Mouse (Mus musculus) bone marrow macrophage, adult 2 months (primary cell): ENCODE measurements around the gene Fam25c. TPM values are rescaled to one million over a fixed set of nuclear protein-coding genes. Genes with fewer than 3 reads are reported as not detected.

Source experiments
- H3K27ac ChIP-seq: 2 replicates; pipeline ENCODE4 v1.5.1; 2012; ENCODE audit warnings: low read depth, low read length; ENCODE audit not compliant: insufficient read depth
- H3K4me1 ChIP-seq: 2 replicates; pipeline ENCODE4 v1.6.1; 2012; ENCODE audit warnings: low read length; ENCODE audit not compliant: control insufficient read depth, insufficient read depth
- H3K4me3 ChIP-seq: 2 replicates; pipeline ENCODE4 v1.5.1; 2012; ENCODE audit warnings: mild to moderate bottlenecking, low read length, moderate library complexity; ENCODE audit not compliant: insufficient read depth
- CTCF ChIP-seq: IDR thresholded peaks from 2 replicates; pipeline ENCODE4 v1.5.1; 2012; ENCODE audit warnings: low read depth, mild to moderate bottlenecking, low read length, moderate library complexity
- POLR2A ChIP-seq: IDR thresholded peaks from 2 replicates; pipeline ENCODE4 v1.6.1; 2012; ENCODE audit warnings: mild to moderate bottlenecking, low read depth, low read length, borderline replicate concordance
- polyA plus RNA-seq: library from polyadenylated mRNA; stranded (reverse); fragments of >200 nt; gene quantifications from 2 replicates; pipeline ENCODE4 v1.2.4, GENCODE M21; 2012; ENCODE audit not compliant: missing spikeins, insufficient read depth, insufficient read length

The Fam25c gene
- polyA plus RNA-seq, 1 experiment, result not detected

DNA sequence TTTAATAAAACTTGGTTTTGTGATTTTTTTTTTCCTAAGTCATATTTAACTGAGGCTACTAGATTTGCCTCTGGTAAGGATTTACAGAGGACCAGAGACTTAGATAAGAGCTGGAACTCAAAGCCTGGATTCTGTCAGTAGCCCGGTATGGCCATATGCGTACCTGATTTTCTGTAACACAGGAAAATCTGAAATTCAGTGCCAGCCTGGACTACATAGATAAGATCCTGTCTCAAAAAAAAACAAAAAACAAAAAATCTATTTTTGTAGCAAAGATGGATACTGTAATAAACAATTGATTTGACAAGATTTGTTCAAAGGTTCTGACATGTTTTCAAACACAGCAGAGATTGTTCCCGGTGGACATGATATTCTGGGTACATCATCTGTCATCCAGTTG lies 41.6 kb downstream of the Fam25c start:
- H3K4me3 ChIP-seq, result no peak overlapping the region
- peaks cover 14% of the 10 kb centered on the region for H3K4me1 ChIP-seq
- no peak overlapping the region for H3K27ac ChIP-seq
- TF ChIP-seq CTCF, result no peak
- no peak for TF ChIP-seq POLR2A

DNA sequence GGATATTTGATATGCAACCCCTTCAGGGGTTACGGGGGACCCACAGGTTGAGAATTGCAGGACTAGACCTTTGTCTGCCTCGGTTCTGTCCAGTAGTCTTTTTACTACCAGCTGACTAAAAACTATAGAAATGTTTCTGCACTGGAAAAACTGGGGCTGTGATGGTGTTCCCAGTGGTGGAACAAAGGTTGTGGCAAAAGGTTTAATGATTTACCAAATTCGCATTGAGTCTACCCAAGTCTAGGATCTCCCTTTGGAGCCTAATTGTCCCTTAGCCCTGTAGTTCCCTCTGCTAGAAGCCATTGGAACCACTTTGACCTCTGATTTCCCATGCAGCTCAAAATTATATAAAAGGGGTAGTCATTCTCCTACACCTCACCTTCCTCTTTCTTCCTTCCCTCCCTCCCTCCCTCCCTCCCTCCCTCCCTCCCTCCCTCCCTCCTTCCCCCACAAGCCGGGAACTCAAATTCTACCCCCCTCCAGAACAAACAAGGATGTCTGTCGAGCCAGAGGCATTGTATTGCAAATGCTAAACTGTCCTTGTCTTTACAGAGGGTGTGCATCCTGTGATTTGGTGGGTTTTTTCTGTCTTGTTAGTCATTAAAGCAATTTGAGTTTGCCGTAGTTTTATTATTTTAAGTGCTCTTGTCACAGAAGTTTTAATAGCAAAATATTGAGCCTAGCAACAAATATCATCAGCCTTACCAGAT lies 42.7 kb downstream of the Fam25c start:
- peak overlapping the region; percentile 54 for H3K4me3 ChIP-seq
- H3K27ac ChIP-seq, result peak overlapping the region; percentile 31
- H3K4me1 ChIP-seq, result peaks cover 13% of the 10 kb centered on the region
- TF ChIP-seq POLR2A (no peak), CTCF (no peak)

DNA sequence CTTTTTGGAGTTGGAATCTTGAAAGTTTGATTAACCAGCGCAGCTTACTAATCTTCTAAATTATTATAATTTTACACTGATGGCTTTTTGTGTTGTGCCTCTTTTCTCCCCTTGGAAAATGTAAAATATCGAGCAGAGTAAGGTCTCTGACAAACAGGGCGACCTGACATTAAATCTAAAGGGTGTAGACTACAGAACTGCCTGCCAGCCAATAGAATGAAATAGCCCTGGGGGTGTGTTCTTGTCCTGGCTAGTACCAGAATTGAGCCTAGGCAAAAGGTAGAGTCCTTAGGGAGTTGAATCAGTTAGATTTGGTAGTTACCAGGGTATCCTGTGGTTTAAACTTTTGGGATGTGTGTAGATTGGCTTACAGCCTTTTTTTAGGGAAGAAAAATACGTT lies 43.5 kb downstream of the Fam25c start:
- H3K27ac ChIP-seq, result peak overlapping the region; percentile 84; the same call in 1 of the 2 replicates
- TF ChIP-seq POLR2A, result no peak
- TF ChIP-seq CTCF, result no peak

DNA sequence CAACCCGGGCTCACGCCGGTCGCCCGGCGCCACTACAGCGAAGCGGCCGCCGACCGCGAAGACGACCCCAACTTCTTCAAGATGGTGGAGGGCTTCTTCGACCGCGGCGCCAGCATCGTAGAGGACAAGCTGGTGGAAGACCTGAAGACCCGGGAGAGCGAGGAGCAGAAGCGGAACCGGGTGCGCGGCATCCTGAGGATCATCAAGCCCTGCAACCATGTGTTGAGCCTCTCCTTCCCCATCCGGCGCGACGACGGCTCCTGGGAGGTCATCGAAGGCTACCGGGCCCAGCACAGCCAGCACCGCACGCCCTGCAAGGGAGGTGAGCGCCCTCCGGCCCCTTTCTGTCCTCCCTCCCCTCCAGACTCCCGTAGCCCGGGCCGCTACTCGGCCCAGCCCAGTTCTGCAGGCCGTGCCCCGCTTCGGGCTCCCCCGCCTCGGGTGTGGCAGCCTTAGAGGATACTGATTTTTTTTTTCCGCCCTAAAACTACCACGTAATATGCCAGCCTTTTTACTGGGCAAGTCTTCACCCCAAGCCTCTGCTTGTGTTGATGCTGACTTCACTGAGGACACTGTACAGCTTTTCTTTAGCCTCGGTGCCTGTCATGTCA lies 44.1 kb downstream of the Fam25c start:
- TF ChIP-seq CTCF, result no peak
- TF ChIP-seq POLR2A, result no peak
- H3K4me3 ChIP-seq, result peak overlapping the region; percentile 88
- H3K4me1 ChIP-seq, result peaks cover 16% of the 10 kb centered on the region
- H3K27ac ChIP-seq, result peak overlapping the region; percentile 84

More for the DNA sequence above, 43.5 kb downstream of the Fam25c start:
- peak overlapping the region; percentile 88 for H3K4me3 ChIP-seq
- peaks cover 16% of the 10 kb centered on the region for H3K4me1 ChIP-seq

DNA sequence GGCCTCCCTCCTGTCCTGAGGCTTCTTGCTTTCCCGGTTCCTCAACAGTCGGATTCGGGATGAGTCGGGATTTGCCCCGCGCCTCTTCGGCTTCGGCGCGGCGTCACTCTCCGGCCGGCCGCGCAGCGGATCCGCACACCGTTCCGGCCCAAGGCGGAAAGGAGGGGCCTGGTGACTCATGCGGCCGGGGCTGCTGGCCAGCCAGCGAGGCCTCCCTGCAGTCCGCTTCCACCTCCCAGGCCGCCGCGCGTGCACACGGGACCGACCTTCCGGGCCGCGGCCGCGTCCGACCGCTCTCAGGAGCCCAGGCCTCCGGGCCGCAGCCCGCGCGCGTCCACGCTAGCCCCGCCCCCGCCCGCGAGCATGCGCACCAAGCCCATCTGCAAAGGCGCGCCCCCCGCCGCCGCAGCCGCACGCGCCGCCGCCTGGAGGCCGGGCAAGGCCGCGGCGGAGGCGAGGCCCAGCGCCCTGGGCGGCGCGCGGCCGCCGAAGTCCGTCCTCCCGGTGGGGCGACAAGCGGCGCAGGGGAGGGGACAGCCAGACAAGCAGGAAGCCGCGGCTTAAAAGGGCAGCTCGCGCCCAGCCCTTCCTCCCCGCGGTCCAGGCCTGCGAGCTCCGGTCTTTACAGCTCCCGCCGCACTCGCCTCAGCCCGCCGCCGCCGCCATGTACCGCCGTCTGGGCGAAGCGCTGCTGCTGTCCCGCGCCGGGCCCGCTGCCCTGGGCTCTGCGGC lies 44.8 kb downstream of the Fam25c start, which contains the start of the genes Shld2 and Glud1:
Gene Shld2, minus strand, starts transcription at position 260 of the 732 bp plus-strand sequence.
Gene Glud1, plus strand, starts transcription at position 494 of the 732 bp plus-strand sequence.
- no peak for TF ChIP-seq CTCF
- TF ChIP-seq POLR2A, result no peak
- Histone ChIP-seq H3K4me3 (peak within 1 kb of the TSS; percentile 93), H3K27ac (peak within 1 kb of the TSS; percentile 96), H3K4me1 (peaks cover 18% of the 10 kb centered on the region)

DNA sequence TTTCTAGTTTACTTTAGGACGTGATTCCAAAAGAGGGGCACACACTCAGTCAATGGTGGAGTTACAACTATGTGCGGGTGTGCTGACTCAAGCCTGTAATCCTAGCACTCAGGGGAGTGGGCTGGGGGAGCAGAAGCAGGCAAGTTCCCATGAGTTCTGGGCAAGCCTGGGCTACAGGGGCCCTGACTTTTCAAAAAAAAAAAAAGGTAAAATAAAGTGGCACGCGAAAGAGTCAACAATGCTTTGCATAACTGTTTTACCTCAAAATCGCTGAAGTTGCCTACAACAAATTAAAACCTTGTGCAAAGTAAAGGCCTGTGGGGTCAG lies 45.4 kb downstream of the Fam25c start:
- Histone ChIP-seq H3K4me1 (peaks cover 18% of the 10 kb centered on the region), H3K27ac (peak overlapping the region; percentile 96), H3K4me3 (peak overlapping the region; percentile 93)
- no peak for TF ChIP-seq POLR2A
- TF ChIP-seq CTCF, result no peak

DNA sequence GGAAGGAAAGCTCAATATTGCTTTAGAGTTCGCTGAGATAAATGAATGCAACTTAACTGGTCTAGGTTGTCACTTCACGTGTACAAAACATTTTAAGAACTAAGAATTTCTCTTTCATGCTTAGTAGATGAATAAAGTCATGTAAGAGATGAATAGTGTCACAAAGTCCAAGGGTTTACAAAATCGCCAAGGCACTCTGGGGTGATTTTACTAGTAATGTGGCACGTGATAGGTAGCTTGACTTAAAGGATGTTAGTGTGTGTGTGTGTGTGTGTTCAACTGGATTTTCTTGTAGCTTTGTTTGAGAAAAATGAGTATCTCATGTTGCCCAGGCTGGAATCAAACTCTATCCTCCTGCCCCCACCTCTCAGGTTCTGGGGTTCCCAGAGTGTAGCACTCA lies 46.0 kb downstream of the Fam25c start:
- TF ChIP-seq CTCF (no peak), POLR2A (no peak)
- Histone ChIP-seq H3K27ac (no peak overlapping the region), H3K4me1 (peaks cover 19% of the 10 kb centered on the region), H3K4me3 (no peak overlapping the region)

DNA sequence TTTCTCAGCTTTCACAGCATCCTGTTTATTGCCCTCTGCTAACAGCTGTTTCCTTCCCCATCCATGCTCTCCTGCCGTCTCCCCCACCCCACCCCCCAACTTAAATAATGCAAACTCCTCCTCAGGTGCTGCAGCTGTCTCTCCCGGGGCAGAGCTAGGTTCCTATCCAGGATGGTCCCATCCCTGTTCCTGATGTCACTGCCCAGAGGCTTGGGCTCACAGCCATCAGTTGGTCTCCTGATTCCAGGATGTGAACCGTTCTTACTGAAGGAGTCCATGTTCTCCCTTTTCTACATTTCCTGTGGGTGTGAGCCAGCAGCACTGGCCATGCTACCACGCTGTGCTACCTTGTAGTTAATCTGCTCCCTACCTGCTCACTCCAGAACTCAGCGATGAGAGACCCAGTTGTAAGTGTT lies 52.0 kb downstream of the Fam25c start:
- Histone ChIP-seq H3K27ac (no peak overlapping the region), H3K4me1 (peaks cover 20% of the 10 kb centered on the region), H3K4me3 (no peak overlapping the region)
- no peak for TF ChIP-seq POLR2A
- TF ChIP-seq CTCF, result no peak

DNA sequence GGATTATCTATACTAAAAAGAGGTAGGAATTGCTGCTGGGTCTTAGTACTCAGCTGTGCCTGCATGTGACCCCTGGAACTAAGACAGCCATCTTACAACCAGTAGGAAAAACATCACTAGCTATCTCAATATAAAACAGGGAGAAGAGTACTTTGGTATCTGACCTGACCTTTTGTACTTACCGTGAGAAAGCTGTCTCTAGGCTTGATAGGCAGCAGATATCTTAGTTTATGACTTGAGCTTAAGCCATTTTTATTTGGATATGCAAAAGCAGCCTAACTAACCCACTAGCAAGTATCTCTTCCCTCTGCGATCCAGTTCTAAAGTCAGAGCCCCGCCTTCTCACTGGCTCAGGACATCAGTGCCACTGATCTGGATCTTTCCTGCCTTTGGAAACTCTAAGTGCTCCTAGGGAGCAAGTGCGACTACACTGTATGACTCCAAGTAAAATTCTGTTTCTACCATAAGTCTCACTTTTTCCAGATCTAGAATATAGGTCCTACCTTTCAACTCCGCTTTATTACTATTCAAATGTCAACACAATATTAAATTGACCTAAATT lies 52.5 kb downstream of the Fam25c start:
- Histone ChIP-seq H3K4me1 (peaks cover 21% of the 10 kb centered on the region), H3K27ac (no peak overlapping the region), H3K4me3 (no peak overlapping the region)
- no peak for TF ChIP-seq CTCF
- no peak for TF ChIP-seq POLR2A

Other genes with a start within 250 kb of the Fam25c start
- gene Npy4r, start 202.9 kb downstream of the Fam25c start, polyA plus RNA-seq, result not detected in 2 replicates
- not detected in 2 replicates for gene Gprin2, start 153.8 kb downstream of the Fam25c start, polyA plus RNA-seq
- not detected in 2 replicates for gene Syt15, start 135.8 kb downstream of the Fam25c start, polyA plus RNA-seq
- gene Shld2, start 44.9 kb downstream of the Fam25c start, polyA plus RNA-seq, result 5.0 and 7.1 TPM in 2 replicates
- 181 and 197 TPM in 2 replicates for gene Glud1, start 44.7 kb downstream of the Fam25c start, polyA plus RNA-seq
- not detected in 2 replicates for gene Sncg, start 19.4 kb upstream of the Fam25c start, polyA plus RNA-seq
- gene Mmrn2, start 20.0 kb upstream of the Fam25c start, polyA plus RNA-seq, result not detected in 2 replicates
- 0.66 and 0.69 TPM in 2 replicates for gene Bmpr1a, start 147.9 kb upstream of the Fam25c start, polyA plus RNA-seq
- not detected in 2 replicates for gene 9230112D13Rik, start 167.4 kb upstream of the Fam25c start, polyA plus RNA-seq
- gene Ldb3, start 233.2 kb upstream of the Fam25c start, polyA plus RNA-seq, result not detected in 2 replicates
- not detected in 2 replicates for gene Opn4, start 244.7 kb upstream of the Fam25c start, polyA plus RNA-seq